Mouse (Mus musculus): Measurements from ENCODE around the gene Slc31a2. TPM values are rescaled to one million over a fixed set of nuclear protein-coding genes. Genes with fewer than 3 reads are reported as not detected.
"Not testable (repeated sequence)": the region's sequence is repeated elsewhere in the genome, so short reads cannot be mapped to it uniquely, and the experiment has no call there.

The Slc31a2 gene
- polyA plus RNA-seq, 1 experiment from 2014 or later, result 15.9 TPM

DNA sequence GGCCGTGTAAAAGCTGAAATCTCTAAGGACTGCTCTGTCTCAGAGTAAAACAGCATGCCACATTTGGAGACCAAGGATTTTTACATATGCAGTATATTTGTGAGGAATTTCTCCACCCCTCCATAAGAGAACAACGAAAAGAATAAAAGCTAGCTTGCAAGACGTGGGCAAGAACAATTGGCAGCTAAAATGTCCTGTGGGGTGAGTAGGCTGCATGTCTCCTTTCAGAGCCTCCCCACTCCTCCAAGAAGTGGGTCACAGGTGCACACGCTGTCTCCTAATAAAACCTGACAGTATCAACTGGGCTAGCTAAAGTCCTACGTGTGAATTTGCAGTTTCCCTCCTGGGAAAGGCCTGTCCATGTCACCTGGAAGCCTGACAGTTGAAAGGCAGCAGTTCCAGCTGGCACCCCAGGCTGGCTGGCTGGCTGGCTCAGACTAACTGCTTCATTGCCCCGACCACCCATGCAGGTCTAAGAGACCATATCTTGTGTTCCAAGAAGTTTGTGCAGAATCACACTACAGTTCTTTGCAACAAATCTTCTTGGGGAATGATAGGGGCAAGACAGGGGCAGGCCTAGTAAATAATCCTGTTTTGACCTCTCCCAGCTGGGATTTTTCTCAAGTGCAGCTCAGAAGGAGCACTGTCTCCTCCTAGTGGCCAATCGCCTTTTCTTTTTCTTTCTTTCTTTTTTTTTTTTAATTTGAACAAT is 927 bp downstream of the Slc31a2 start:
- H3K27me3 ChIP-seq (replicated peaks), result no peaks in the 10 kb centered on the region
- 30% methylated on average over 7 of the region's 7 CpGs for WGBS

DNA sequence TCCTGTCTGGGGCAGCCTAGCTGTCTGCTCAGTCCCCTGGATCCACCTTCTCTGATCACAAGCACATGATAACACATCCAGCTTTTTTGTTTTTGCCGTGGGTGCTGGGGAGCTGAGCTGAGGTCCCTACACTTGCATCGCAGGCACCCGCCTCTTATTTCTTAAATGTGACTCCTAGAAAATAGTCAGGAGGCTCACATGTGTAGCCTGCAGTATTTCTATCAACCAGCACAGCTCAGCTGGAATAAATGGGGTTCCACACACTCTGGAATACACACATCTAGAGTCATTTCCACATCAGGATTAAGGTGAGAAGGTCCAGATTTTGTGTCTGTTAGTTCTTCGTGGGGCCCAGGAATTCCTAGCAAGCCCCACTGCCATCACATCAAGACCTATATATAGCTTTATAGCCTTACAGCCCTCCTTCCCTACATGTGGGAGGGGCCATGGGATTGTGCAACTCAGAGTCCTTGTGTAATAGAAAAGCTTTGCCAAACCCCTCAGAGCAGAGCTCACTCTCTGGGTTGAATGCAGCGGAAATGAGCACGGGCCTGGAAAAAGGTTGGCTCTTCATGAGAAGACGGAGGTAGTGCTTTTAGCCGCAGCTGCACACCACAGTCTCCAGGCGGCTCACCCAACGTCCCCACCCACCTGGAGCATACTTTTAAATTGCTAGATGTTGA is 2.9 kb downstream of the Slc31a2 start:
- 0 out of 2 replicates have a peak, but pooled peaks cover 2% of the 10 kb centered on the region for H3K4me1 ChIP-seq
- no peaks in the 10 kb centered on the region for H3K27me3 ChIP-seq (replicated peaks)
- WGBS, result 48% methylated on average over 10 of the region's 10 CpGs
- H3K4me2 ChIP-seq, result no peak overlapping the region
- ATAC-seq (ENCODE audit: low FRiP score), result no peak
- H3K9me3 ChIP-seq (replicated peaks), result no peaks in the 10 kb centered on the region
- H3K9ac ChIP-seq (replicated peaks), result no peak overlapping the region
- H3K27ac ChIP-seq (replicated peaks), result no peak overlapping the region
- H3K36me3 ChIP-seq, result no peaks in the 10 kb centered on the region
- no peak overlapping the region for H3K4me3 ChIP-seq (replicated peaks)

More for the DNA sequence above, 927 bp downstream of the Slc31a2 start:
- Histone ChIP-seq H3K4me3 (replicated peaks) (no peak overlapping the region), H3K9me3 (replicated peaks) (no peaks in the 10 kb centered on the region), H3K36me3 (no peaks in the 10 kb centered on the region), H3K9ac (replicated peaks) (no peak overlapping the region), H3K4me2 (no peak overlapping the region), H3K4me1 (0 out of 2 replicates have a peak, but pooled peaks cover 2% of the 10 kb centered on the region), H3K27ac (replicated peaks) (no peak overlapping the region)
- ATAC-seq (ENCODE audit: low FRiP score), result no peak

DNA sequence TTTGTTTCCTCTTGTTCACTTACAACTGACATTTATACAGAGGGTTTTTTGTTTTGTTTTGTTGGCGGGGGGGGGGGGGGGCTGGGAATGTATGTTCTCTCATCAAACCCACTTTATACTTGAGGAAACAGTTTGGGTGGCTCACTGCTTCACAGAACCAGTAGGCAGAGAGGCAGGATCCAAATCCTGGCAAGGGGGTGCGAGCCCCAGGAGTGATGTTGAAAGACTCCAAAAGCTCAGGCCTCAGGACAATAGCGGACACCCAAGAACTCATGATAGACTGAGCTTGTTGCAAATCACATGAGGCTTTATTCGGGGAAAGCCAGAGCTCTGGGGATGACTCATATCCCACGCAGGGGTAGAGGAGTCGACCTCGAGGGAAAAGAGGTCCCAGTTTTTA is 3.7 kb downstream of the Slc31a2 start:
- not testable (repeated sequence) for H3K4me2 ChIP-seq; H3K36me3 ChIP-seq; H3K9ac ChIP-seq (replicated peaks); H3K27me3 ChIP-seq (replicated peaks); H3K4me3 ChIP-seq (replicated peaks); H3K9me3 ChIP-seq (replicated peaks); H3K4me1 ChIP-seq; H3K27ac ChIP-seq (replicated peaks); ATAC-seq (ENCODE audit: low FRiP score)
- WGBS, result 81% methylated on average over 5 of the region's 7 CpGs

DNA sequence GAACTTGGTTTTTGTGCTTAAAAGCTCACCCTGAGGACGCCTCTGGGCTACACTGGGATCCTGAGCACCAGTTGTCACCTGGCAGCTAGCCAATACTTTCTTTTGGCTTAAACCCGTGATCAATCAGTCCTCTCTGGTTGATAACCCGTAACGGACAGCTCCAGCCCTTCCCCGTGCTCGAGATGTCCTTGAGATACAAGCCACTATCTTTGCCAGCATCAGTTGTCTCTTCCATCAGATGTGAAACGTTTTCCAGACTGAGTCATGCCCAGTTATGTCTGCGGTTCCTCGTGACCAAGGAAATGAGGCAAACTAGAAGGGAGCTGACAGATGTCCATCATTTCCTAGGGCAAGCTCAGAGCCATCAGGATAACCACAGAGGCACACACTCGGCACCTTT is 4.7 kb downstream of the Slc31a2 start:
- H3K4me3 ChIP-seq (replicated peaks), result no peak overlapping the region
- H3K27me3 ChIP-seq (replicated peaks), result no peaks in the 10 kb centered on the region
- no peak for ATAC-seq (ENCODE audit: low FRiP score)
- H3K27ac ChIP-seq (replicated peaks), result no peak overlapping the region
- H3K9ac ChIP-seq (replicated peaks), result no peak overlapping the region
- H3K9me3 ChIP-seq (replicated peaks), result no peaks in the 10 kb centered on the region
- H3K4me1 ChIP-seq, result 0 out of 2 replicates have a peak, but pooled peaks cover 2% of the 10 kb centered on the region
- H3K36me3 ChIP-seq, result no peaks in the 10 kb centered on the region
- 70% methylated on average over 10 of the region's 10 CpGs for WGBS
- H3K4me2 ChIP-seq, result no peak overlapping the region

DNA sequence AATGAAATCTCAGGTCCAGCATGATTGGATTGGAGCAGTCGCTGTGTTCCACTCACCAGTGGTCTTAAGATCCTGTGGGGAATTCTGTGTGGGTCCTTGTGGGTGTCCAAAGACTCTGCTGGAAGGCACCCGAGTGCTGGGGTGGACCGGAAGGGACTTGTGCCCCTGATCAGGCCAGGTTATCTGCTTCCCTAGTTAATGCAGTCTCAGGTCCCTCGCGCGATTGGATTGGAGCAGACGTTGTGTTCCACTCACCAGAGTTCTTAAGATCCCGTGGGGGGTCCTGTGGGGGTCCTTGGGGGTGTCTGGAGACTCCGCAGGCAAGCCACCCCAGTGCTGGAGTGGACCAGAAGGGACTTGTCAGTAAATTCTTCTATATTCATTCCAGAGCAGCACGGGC is 10.3 kb downstream of the Slc31a2 start:
- H3K27me3 ChIP-seq (replicated peaks), result no peaks in the 10 kb centered on the region
- no peak overlapping the region for H3K4me2 ChIP-seq
- 0 out of 2 replicates have a peak, but pooled peaks cover 7% of the 10 kb centered on the region for H3K4me1 ChIP-seq
- ATAC-seq (ENCODE audit: low FRiP score), result no peak
- WGBS, result 92% methylated on average over 10 of the region's 10 CpGs
- H3K4me3 ChIP-seq (replicated peaks), result no peak overlapping the region
- no peak overlapping the region for H3K9ac ChIP-seq (replicated peaks)
- H3K9me3 ChIP-seq (replicated peaks), result no peaks in the 10 kb centered on the region
- no peaks in the 10 kb centered on the region for H3K36me3 ChIP-seq
- H3K27ac ChIP-seq (replicated peaks), result no peak overlapping the region

DNA sequence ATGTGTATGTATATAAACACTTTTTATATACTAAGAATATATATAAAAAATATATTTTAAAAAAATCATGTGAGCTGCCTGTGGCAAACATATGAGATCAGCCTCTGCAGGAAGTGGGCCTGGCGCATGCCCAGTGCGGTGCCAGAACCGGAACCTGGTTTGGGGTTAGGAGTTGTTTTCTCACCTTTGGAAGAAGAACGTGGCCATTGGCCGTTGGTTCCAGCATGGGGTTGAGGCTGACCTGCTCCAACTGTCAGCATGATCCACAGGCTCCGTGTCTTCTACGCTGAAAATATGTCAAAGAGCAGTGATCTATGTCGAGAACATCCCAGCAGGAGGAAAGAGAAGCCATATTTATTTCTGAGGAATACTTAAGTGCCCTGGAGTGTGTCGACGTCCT is 11.6 kb downstream of the Slc31a2 start:
- Histone ChIP-seq H3K27me3 (replicated peaks) (no peaks in the 10 kb centered on the region), H3K27ac (replicated peaks) (no peak overlapping the region), H3K9me3 (replicated peaks) (no peaks in the 10 kb centered on the region), H3K36me3 (no peaks in the 10 kb centered on the region), H3K4me1 (0 out of 2 replicates have a peak, but pooled peaks cover 7% of the 10 kb centered on the region), H3K4me2 (no peak overlapping the region), H3K4me3 (replicated peaks) (no peak overlapping the region), H3K9ac (replicated peaks) (no peak overlapping the region)
- 88% methylated on average over 10 of the region's 10 CpGs for WGBS
- no peak for ATAC-seq (ENCODE audit: low FRiP score)

DNA sequence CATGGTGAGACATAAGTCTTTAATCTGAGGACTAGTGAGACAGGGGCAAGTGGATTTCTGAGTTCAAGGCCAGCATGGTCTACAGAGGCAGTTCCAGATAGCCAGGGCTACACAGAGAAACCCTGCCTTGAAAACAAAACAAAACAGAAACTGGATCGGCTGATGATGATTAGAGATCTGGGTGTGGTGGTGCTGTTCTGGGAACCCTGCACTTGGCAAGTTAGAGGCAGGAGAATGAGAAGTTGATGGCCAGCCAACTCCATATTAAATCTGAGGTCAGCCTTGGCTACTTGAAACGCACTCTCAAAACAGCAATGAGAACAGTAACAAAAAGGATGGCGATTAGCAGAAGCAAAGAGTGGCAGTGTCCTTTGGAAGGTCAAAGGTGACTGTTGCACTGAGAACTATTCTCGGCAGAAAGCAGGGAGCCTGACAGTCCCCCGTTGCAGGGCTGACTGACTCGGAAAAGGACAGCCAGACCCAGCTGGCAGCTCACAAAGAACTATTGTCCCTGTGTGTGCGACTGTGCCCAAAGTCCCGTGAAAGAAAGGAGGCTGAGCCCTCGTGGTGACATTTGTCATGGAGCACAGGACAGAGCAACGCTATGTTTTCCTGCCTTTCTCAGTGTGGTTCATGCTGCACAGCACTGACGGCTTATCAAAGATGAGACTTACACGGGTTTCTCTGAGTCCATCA is 12.6 kb downstream of the Slc31a2 start:
- Histone ChIP-seq H3K27me3 (replicated peaks) (no peaks in the 10 kb centered on the region), H3K27ac (replicated peaks) (peak overlapping the region; percentile 54), H3K4me1 (0 out of 2 replicates have a peak, but pooled peaks cover 7% of the 10 kb centered on the region), H3K36me3 (no peaks in the 10 kb centered on the region), H3K9me3 (replicated peaks) (no peaks in the 10 kb centered on the region), H3K4me3 (replicated peaks) (no peak overlapping the region), H3K9ac (replicated peaks) (no peak overlapping the region), H3K4me2 (no peak overlapping the region)
- ATAC-seq (ENCODE audit: low FRiP score), result peak; percentile 77; the same call in 1 of the 2 replicates
- 12% methylated on average over 12 of the region's 12 CpGs for WGBS

DNA sequence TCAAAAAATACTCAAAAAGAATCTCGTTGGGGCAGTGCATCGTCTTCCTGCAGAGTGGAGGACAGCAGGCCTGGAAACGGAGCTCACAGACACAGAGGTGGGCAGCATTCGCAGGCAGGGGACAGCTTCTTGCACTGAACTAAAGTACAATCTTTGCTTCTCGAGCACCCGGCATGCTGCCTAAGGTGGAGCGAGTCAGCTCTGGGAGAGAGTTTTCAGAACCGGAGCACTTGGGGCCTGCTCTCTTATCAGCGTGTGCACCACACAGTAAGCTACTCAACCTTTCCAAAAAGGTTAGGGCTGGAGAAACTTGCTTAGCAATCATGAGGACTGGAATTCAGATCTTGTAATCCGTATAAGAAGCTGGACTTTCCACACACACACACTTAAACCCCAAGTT is 14.3 kb downstream of the Slc31a2 start:
- Histone ChIP-seq H3K36me3 (no peaks in the 10 kb centered on the region), H3K27me3 (replicated peaks) (no peaks in the 10 kb centered on the region), H3K9ac (replicated peaks) (no peak overlapping the region), H3K9me3 (replicated peaks) (no peaks in the 10 kb centered on the region), H3K4me1 (0 out of 2 replicates have a peak, but pooled peaks cover 7% of the 10 kb centered on the region), H3K4me3 (replicated peaks) (no peak overlapping the region), H3K4me2 (no peak overlapping the region), H3K27ac (replicated peaks) (no peak overlapping the region)
- 90% methylated on average over 10 of the region's 10 CpGs for WGBS
- no peak for ATAC-seq (ENCODE audit: low FRiP score)

DNA sequence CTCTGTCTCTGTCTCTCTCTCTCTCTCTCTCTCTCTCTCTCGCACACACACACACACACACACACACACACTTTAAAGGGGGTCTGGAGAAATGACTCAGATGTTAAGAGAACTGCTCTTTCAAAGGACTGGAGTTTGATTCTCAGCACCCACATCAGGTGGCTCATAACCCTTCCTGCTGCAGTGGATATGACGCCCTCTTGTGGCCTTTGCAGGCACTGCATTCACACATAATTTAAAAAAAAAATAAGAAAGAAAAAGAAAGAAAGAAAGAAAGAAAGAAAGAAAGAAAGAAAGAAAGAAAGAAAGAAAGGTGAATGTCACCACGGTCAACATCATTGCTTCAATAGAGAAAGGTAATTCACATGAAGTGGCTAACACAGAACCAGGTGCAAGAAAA is 14.9 kb downstream of the Slc31a2 start:
- H3K9me3 ChIP-seq (replicated peaks), result no peaks in the 10 kb centered on the region
- 81% methylated on average over 3 of the region's 3 CpGs for WGBS

DNA sequence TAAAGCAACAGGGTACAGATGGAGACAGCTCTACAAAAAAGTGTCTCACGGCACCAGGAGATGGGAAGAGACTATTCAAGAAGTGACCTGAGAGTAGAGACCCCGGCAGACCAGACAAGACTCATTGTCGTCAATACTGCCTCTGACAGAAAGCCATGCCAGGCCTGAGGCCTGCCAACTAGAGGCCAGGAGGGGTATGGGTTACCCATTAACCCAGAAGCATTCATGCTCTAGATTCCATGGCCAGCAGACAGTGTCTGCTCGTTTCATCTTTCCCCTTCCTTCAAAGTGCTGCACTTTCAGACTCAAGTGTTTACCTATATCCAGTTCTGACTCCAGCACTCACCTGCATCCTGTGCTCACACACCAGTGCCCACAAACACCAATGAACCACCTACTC is 15.7 kb downstream of the Slc31a2 start:
- WGBS, result 47% methylated on average over 4 of the region's 4 CpGs
- Histone ChIP-seq H3K27ac (replicated peaks) (no peak overlapping the region), H3K4me1 (0 out of 2 replicates have a peak, but pooled peaks cover 7% of the 10 kb centered on the region), H3K9ac (replicated peaks) (no peak overlapping the region), H3K27me3 (replicated peaks) (no peaks in the 10 kb centered on the region), H3K4me3 (replicated peaks) (no peak overlapping the region), H3K4me2 (no peak overlapping the region), H3K36me3 (no peaks in the 10 kb centered on the region), H3K9me3 (replicated peaks) (no peaks in the 10 kb centered on the region)
- no peak for ATAC-seq (ENCODE audit: low FRiP score)

More for the DNA sequence above, 14.9 kb downstream of the Slc31a2 start:
- H3K4me3 ChIP-seq (replicated peaks), result no peak overlapping the region
- H3K27me3 ChIP-seq (replicated peaks), result no peaks in the 10 kb centered on the region
- no peak for ATAC-seq (ENCODE audit: low FRiP score)
- H3K9ac ChIP-seq (replicated peaks), result no peak overlapping the region
- H3K4me1 ChIP-seq, result 0 out of 2 replicates have a peak, but pooled peaks cover 7% of the 10 kb centered on the region
- no peaks in the 10 kb centered on the region for H3K36me3 ChIP-seq
- H3K27ac ChIP-seq (replicated peaks), result no peak overlapping the region
- H3K4me2 ChIP-seq, result no peak overlapping the region

DNA sequence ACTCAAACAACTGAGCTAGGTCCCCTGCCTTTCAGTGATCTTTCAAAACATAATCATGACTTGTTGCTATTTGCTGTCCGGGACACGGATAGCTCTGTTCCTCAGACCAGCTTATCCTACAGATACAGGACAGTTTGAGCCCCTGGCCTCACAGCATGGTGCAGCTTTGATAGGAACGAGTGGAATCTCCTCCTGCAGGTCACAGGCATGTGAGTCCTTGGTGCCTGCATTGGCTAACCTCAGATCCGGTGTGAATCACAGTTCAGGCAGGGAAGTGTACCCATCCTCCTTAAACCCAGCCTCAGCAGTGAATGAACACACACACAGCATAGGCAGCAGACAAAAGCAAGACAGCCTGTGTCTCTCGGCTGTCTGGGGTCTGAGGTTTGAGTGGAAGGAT is 19.0 kb downstream of the Slc31a2 start:
- Histone ChIP-seq H3K9ac (replicated peaks) (no peak overlapping the region), H3K27me3 (replicated peaks) (no peaks in the 10 kb centered on the region), H3K4me2 (no peak overlapping the region), H3K36me3 (no peaks in the 10 kb centered on the region), H3K27ac (replicated peaks) (no peak overlapping the region), H3K4me3 (replicated peaks) (no peak overlapping the region), H3K4me1 (peaks cover 5% of the 10 kb centered on the region; the same call in 1 of the 2 replicates), H3K9me3 (replicated peaks) (no peaks in the 10 kb centered on the region)
- 67% methylated on average over 5 of the region's 5 CpGs for WGBS
- no peak for ATAC-seq (ENCODE audit: low FRiP score)

Measured in neural tube, embryonic 15.5 days (tissue).